Mouse (Mus musculus): ENCODE data around the gene Cpa1.

- TF ChIP-seq CTCF (IDR thresholded peaks at IDR 0.05; ENCODE audit: insufficient read depth, low read depth, low read length), result no peak
- no peak for TF ChIP-seq POLR2A (IDR thresholded peaks at IDR 0.05; ENCODE audit: insufficient read depth, low read depth, low read length)
These were observed 38.6 kb downstream of the Cpa1 start for GRCm38 (mm10) chr6:30677591-30677990.

Data from olfactory bulb, adult 2 months (tissue).